Mouse (Mus musculus) testis, postnatal 10 days (tissue): ENCODE measurements around the gene Stx18.

Experiments
- DNase-seq: peaks from one replicate; pipeline ENCODE4 v3.0.0; 2021; ENCODE audit warnings: low spot score

The Stx18 gene

GRCm38 (mm10) chr5:38038710-38039592 lies at the start of gene Stx18:
Stx18 (plus strand) TSS chr5:38038742.
- peak; percentile 86 for DNase-seq

- no peak for DNase-seq
Measured at GRCm38 (mm10) chr5:37992346-37992745, 46.2 kb upstream of the Stx18 start.

DNA sequence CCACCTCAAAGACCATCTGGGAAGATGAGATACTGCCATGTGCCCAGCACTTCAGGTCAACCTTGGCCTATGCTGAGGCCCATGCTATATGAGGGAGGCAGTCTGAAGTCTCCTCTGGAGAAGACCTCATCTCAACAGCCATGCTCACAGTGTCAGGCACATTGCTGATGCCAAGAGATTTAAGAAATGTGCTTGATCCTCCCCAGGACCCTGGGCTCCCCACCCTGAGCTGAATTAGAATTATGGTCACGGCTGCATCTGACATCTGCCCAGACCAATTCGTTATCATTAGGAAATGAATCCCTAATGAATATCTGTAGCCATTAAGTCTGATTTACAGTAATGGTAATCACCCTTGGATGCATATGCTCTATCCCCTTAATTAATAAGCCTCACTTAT lies 39.7 kb upstream of the Stx18 start:
- no peak for DNase-seq

GRCm38 (mm10) chr5:38002573-38002972 lies 36.0 kb upstream of the Stx18 start:
- DNase-seq: no peak

DNA sequence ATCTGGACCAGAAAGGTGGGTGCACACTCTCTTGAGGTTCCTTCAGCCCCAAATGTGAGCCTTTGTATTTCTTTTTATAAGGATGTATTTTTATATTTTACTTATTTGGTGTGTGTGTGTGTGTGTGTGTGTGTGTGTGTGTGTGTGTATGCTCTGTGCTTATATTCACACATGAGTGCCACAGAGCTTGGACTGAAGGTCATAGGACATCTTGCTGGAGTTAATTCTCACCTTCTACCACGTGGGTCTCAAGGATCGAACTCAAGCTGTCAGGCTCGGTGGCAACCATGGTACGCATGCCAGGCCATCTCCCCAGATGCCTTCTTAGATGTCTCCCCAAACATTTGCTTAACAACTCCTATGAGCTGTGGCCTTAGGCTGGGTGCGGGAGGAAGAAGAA lies 33.8 kb upstream of the Stx18 start:
- DNase-seq: no peak

DNA sequence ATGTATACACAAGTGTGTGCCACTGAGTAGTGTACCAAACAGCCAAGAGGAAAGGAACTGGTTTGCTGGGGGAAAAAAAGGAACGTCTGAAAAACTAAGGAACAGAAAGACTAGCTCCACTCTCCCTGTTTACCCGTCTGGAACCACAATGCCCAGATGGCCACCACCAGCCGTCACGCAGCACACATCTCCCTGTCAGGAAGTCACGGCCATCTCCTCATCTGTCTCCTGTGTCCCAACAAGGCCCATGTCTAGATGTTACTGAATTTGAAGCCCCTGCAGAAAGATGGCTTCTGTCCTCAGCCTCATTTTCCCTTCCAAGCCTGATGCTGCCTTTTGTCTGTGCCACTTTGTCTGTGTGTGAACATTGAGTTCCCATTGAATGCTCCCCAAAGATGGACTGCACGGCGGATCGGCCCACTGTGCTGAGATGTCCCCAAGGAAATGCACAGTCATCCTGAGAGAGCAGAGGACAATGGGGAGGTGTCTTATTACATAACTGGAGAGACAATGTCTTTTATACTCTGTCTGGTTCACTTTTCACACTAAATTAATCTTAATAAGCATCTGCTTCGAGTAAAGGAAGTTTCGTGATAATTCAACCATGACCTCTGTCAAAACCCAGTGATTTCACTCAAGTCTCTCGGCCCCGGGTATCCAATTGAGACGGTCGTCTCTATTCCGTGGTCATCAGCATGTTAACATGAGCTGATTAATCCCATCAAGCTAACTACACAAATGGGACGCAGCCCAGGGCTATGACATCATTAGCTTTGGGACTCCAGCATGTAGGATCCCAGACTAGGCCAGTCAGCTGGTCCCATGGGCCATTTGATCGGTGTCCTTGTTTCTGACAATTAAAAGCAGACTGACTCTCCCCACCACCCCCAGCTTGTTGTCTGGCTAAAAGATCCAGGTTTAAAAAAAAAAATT lies 31.9 kb upstream of the Stx18 start:
- DNase-seq: no peak

- DNase-seq: no peak
Measured at GRCm38 (mm10) chr5:38009071-38009470, 29.5 kb upstream of the Stx18 start.

- DNase-seq: no peak
Measured at GRCm38 (mm10) chr5:38014916-38015315, 23.6 kb upstream of the Stx18 start.

- DNase-seq: no peak
Measured at GRCm38 (mm10) chr5:38016945-38017344, 21.6 kb upstream of the Stx18 start.

- DNase-seq: no peak
Measured at GRCm38 (mm10) chr5:38027656-38028055, 10.9 kb upstream of the Stx18 start.

GRCm38 (mm10) chr5:38038274-38038673 lies 268 bp upstream of the Stx18 start:
- DNase-seq: no peak

DNA sequence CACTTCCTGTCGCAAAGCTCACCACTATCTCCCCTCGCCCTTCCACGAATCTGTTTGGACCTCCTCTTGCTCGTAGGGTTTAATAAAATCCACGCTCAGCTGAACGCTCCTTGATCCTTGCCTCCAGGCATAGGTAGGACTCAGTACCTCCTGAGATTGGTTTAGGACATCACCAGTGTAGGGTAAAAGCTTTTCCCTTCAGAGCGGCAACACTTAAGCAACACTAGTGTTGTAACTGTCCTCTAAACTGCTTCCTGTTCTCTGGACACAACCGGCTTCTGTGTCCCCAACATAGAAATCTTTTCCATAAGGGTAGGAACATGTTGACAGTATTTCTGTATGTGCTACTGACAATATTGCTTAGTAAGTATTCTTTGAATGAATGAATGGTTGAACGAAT lies 1.3 kb downstream of the Stx18 start:
- no peak for DNase-seq

DNA sequence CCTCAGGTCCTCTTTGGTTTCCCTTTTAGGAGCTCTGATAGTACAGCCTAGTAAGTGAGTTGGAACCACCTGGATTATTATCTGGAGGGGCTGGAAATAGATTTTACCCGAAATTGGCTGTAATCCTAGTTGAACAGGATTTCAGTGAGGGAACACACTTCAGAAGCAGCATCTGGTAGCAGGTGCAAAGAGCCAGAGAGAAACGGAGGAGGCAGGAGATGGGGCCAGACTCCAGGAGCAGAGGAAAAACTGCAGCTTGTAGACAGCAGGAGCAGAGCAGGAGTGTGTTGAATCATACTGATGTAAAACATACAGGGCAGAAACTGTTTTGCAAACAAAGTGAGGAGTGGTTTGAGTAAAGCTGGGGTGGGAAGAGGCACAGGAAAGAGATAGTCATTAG lies 6.4 kb downstream of the Stx18 start:
- DNase-seq: no peak

DNA sequence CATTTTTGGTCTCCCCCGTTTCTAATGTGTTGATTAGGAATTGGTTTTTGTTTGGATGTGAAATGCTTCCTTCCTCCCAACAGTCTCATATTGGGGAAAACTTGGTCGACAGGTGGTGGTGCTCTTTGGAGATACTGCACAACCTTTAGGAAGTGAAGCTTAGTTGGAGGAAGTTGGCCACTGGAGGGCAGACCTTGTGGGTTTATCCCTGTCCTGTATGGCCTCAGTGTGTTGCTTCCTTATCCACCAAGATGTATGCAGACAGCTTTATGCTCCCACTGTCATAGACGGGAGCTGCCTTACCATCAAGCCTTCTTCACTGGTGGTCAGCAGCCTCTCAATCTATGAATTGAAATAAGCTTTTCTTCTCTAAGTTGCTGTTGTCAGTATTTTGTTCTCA lies 9.6 kb downstream of the Stx18 start:
- DNase-seq: no peak

GRCm38 (mm10) chr5:38061051-38061450 lies 22.5 kb downstream of the Stx18 start:
- no peak for DNase-seq

DNA sequence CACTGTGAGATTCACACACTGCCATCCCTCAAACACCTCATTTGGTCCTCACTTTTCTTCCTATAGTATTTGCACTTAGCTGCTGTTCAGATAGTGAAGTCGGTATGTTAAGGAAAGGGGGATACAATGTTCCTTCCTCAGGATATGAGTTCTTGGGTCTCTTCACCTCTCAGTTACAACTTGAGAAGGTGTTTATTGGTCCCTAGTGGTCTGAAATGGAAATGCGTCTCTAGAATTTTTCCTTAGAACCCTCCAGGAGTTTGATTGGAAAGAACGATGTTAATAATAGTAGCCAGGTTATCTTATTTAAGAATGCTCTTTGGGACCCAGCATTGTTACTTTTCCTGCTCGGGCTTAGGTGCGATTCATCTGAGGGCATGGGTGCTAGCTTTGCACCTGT lies 24.2 kb downstream of the Stx18 start:
- DNase-seq: no peak

GRCm38 (mm10) chr5:38063339-38063738 lies 24.8 kb downstream of the Stx18 start:
- DNase-seq: no peak

GRCm38 (mm10) chr5:38064043-38064575 lies 25.6 kb downstream of the Stx18 start:
- DNase-seq: no peak

DNA sequence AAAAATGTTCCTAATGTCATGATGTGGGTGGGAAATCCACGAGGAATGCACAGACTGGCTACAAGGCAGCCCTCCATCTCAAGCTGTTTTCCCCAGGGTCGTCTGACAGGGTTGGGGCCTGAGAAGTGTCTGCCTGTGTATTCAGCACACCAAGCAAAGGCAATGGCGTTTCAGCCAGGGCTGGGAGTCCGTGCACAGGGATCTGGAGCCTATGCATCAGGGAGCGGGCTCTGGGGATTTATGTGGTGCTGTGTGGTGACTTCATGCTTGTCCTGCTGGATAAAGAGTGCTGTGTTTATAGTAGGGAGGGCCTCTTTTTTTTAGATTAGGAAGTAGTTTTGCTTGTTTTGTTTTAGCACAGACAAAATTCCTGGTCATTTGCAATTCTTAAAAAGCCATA lies 26.2 kb downstream of the Stx18 start:
- no peak for DNase-seq

DNA sequence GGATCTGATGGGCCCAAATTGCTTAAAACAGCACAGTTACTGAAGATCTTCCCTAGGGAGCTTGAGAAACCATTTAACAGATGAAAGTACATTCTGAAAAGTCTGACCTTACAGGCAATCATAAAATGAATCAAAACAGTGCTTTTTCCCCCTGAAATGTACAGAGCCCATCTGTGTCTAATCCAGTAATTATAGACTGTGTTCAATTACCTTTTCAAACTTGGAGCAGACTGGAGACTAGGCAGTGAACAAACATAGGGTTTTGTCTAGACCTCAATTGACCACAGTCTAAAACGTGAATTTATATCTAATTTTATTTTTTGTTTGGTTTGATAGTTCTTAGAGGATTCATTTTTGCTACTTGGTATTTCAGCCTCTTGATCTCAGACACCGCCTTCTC lies 26.9 kb downstream of the Stx18 start:
- no peak for DNase-seq

DNA sequence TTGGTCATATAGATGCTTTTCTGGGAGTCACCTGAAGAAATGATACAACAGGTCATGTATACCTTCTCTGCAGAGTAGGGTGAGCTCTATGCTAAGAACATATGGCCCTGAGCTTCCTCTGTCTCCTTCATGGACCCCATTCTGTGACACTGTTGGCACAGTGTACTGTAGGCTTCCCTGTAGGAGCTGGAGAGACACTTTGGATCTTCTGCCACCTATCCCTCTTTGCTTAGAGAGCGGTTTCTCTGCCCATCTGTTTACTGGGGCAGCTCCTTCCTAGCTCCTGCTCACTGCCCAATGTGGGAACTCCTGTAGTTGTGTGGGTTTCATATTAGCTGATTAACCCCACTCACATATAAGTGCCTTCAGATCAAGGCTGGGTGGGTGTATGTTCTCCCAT lies 28.1 kb downstream of the Stx18 start:
- DNase-seq: no peak

DNA sequence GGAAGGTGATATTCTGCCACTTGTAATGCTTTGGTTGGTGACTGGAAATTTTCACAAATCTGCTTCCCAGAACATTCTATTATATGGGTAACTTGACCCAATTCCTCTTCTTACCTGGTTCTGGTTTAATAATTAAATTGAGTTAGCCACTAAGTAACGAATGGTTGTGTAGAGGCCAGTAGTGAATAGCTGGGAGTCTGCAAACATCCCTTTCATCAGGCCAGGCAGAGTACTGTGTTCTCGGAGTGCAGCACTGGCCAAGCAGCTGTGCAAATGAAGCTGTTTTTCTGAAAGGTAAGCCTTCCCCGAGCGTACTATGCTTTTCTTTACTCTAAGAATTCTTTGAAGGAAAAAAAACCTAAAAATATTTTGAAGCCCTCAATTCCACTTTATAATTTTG lies 37.8 kb downstream of the Stx18 start:
- no peak for DNase-seq

- no peak for DNase-seq
Measured at GRCm38 (mm10) chr5:38078575-38078974, 40.0 kb downstream of the Stx18 start.
